Mouse (Mus musculus) adrenal gland, postnatal 25 days (tissue): ENCODE data around the gene Ube2z. TPM values are rescaled to one million over a fixed set of nuclear protein-coding genes. Genes with fewer than 3 reads are reported as not detected.

Source experiments
- DNase-seq: peaks from one replicate; pipeline ENCODE4 v3.0.0; 2021; ENCODE audit warnings: mixed read lengths
- total RNA-seq: library from RNA; stranded (reverse); gene quantifications from 2 replicates; pipeline ENCODE4 v1.2.3, GENCODE M21; 2021

The Ube2z gene
- total RNA-seq, 1 experiment from 2014 or later: 48.4 TPM

DNA sequence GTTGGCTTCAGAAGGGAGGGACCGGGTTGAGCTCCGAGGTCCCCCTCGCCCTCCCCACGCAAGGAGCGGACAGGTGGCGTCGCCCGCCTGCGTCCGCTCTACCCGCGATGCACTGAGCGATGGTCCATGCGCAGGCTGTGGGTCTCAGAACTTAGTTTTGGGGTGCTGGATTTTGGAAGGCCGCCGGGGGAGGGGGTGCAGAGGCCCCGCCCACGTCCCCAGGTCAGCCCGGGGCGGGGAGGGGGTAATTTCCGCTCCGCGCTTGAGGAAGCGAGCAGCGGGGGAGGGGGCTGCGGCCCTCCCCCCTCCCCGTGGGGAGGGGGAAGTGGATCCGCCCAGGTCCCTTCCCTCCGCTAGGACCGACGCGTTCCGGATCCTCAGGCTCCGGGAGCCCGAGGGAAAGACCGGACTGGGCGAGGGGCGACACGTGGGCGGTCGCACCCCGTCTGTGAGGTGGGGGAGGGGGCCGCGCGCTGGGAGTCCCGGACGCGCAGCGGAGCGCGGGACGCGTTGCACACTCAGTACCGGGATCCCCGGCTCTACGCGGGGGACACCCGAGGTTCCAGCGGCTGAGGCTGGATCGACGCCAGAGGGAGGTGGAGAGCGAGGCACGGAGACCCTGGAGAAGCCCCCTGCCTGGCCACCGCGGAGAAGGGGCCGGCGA lies 58.2 kb downstream of the Ube2z start:
- peak; percentile 24 for DNase-seq

DNA sequence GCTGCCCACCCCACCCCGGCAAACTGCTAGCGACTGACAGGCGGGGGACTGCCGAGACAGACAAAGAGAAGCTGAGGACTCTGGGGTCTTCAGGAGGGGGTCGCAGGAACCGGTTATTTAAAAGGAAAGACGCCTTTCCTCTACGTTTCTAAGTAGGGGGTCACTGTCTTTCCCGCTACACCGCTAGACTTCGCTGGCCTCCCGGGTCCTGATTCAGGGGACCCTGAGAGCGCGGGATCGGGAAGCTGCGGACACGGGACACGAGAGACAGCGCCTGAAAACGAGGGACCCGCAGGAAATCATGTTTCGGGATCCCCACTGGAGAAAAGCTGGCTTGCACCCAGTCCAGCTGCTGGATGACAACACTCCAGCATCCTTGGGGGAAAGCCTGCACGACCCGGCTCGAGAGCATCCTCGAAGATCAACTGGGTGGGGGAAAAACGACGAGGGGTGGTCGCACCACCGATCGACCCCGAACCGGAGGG lies 58.8 kb downstream of the Ube2z start:
- DNase-seq: peak; percentile 16

DNA sequence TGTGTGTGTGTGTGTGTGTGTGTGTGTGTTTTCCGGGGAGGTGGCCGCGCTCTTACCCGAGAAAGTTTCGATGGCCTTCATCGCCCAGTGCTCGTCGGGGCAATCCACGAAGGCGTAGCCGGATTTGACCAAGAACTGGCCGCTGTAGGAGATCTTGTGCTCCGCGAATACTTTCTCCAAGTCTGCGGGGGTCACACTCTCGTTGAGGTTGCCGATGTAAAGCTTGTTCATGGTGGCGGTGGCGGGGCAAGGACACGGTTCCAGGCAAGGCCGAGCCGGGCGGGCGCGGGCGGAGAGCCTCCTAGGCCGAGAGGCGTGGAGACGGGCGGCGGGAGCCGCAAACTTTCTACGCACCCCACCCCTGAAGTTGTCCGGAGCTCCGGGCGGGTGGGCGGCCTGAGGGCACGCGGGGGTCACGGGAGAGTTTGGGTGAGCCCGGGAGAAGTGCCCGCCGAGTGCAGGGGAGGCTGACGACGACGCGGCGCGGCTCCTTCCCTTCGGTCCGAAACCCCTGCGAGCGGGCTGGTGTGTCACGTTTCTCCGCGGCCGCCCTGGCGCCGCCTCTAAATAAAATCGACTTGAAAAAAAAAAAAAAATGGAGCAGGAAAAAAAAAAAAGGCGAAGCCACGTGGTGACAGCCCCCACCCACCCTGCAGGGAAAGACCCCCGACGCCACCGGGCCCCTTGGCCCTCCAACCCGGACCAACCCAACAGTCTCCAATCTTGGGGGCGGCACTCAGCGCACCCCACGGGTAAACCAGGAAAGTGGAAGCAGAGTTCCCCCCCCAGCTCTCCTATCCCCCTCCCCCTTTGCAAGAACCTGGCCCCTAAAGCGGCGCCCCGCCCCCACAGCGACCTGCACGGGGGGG lies 59.6 kb downstream of the Ube2z start, which contains the start of gene Igf2bp1:
Igf2bp1 (minus strand) TSS at position 538 of the 869 bp plus-strand sequence.
- DNase-seq: peak; percentile 53

DNA sequence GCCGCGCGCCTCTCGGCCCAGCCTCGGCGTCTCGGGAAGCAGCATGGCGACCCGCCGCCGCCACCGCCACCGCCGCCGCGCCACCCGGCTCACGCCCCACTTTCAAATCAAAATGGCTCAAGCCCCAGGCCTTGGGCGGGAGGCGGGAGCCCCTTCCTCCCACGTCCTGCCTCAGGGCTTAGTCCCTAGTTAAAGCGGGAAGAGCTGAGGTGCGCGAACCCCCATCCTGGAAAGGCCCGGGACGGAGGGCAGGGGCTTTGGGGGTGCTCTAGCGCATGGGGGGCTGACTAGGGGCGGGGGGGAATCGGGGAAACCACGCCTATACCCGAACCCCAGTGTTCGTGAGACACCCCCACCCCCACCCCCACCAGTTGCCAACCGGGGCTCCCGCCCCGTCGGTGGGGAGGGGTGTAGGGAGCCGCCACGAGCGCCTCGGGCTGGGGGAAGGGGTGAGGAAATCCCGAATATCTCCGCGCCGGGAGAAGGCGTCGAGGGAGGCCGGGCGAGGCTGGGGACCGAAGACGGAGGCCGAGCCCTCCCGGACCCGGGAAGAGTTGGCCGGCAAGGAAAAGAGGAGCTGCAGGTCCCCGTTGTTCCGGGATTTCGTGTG lies 60.3 kb downstream of the Ube2z start:
- peak; percentile 31 for DNase-seq

DNA sequence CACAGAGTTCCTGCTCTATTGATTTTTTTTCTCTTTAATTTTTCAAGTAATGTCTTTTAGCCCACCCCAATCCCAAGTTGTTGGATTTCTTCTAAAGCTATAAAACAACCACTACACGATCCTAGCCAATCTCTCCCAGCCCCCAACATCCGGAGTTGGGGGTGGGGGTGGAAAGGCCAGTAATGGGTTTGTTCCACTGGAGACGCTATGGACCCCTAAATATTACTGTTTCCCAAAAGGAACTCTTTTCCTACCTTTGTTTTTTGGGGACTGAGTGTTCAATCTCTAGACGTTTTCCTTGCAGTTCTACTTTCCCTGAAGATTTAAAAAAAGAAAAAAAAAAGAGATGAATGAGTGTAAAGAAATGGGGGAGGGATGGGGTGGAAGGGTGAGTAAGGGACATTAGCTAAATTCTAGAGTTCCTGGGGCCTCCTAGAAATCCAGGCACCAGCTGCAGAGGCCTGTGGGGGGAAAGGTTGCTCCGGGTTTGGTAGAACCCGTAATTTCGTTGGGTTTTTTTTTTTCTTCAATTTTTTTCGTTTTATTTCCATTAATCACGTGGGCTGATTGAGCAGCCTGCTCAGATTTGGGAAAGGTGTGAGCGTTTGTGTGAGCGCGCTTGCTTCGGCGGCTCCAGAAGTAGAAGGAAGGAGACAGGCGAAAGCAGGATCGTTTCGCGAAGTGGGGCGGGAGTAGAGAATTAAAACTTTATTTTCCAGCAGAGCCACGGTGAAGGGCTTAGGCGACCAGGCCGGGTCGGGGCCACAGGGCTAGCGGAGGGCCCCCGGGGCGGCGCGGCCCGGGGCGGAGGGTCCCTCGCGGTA lies 61.0 kb downstream of the Ube2z start:
- no peak for DNase-seq

DNA sequence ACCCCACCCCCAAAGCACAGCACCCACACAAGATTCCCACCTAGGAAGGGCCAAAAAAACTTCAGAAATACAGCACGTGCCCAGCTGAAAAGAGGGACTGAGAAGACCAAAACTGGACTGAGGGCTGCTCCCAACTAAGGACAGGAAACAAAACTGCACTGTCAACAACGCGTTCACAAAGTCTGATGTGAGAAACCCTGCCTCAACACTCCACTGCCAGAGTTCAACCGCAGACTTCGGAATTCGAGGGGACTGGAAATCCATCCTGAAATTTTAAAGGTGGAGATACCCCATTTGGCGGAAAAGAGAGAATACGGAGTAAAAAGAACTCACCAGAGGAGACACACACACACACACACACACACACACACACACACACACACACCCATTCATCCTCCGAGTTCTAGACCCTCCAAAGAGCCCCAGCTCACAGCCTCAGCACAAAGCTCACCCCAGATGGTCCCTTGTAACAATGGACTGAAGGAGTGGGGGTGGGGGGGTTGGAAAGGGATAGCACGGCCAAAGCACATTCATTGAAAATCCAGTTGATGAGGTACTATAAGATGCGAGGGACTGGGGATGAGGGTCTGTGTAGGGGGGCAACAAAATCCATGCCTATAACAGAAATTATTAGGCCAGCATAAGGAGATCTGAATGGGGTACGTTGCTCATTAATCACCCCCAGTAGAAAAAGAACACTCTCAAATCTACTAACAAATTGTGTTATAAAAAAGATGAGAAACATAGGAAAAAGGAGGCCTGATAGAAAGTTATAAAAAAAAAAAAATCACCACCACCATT lies 61.9 kb downstream of the Ube2z start:
- DNase-seq: no peak

Other genes starting within 250 kb of the Ube2z start
- 133 and 225 TPM in 2 replicates for gene Phospho1, start 240.9 kb downstream of the Ube2z start, total RNA-seq
- gene Gngt2, start 228.2 kb downstream of the Ube2z start, total RNA-seq: 16.2 and 20.1 TPM in 2 replicates
- 15.2 and 16.7 TPM in 2 replicates for gene Abi3, start 222.9 kb downstream of the Ube2z start, total RNA-seq
- not detected in 2 replicates for gene B4galnt2, start 150.5 kb downstream of the Ube2z start, total RNA-seq
- gene Igf2bp1, start 59.4 kb downstream of the Ube2z start, total RNA-seq: 3.9 and 5.1 TPM in 2 replicates
- gene Gip, start 40.8 kb downstream of the Ube2z start, total RNA-seq: not detected in 2 replicates
- gene Snf8, start 30.5 kb downstream of the Ube2z start, total RNA-seq: 85.0 and 87.0 TPM in 2 replicates
- 260 and 278 TPM in 2 replicates for gene Atp5g1, start 10.3 kb upstream of the Ube2z start, total RNA-seq
- gene Calcoco2, start 46.6 kb upstream of the Ube2z start, total RNA-seq: not detected in 2 replicates
- gene Ttll6, start 68.4 kb upstream of the Ube2z start, total RNA-seq: not detected in 2 replicates
- gene Hoxb13, start 128.9 kb upstream of the Ube2z start, total RNA-seq: not detected in 2 replicates
- 202 and 263 TPM in 2 replicates for gene Hoxb9, start 206.1 kb upstream of the Ube2z start, total RNA-seq
- 84.9 and 94.6 TPM in 2 replicates for gene Hoxb8, start 216.5 kb upstream of the Ube2z start, total RNA-seq
- 54.7 and 58.6 TPM in 2 replicates for gene Hoxb7, start 221.2 kb upstream of the Ube2z start, total RNA-seq
- 74.4 and 78.8 TPM in 2 replicates for gene Hoxb6, start 227.1 kb upstream of the Ube2z start, total RNA-seq
- gene Hoxb5, start 237.9 kb upstream of the Ube2z start, total RNA-seq: 36.5 and 36.8 TPM in 2 replicates